Mouse (Mus musculus) spleen, postnatal 36 days (tissue): ENCODE results near the gene Gm6525.

ENCODE experiments used
- DNase-seq, 2 experiments: peaks; one replicate each; pipeline ENCODE4 v3.0.0; 2022; ENCODE audit warnings: low spot score in 2 of 2, mixed read lengths in 1 of 2

Gm6525 gene

GRCm38 (mm10) chr3:84211340-84211875, 37.5 kb downstream of the Gm6525 start:
- DNase-seq = no peak

- no peak for DNase-seq
These were observed 40.6 kb downstream of the Gm6525 start for GRCm38 (mm10) chr3:84214501-84214900.

DNA sequence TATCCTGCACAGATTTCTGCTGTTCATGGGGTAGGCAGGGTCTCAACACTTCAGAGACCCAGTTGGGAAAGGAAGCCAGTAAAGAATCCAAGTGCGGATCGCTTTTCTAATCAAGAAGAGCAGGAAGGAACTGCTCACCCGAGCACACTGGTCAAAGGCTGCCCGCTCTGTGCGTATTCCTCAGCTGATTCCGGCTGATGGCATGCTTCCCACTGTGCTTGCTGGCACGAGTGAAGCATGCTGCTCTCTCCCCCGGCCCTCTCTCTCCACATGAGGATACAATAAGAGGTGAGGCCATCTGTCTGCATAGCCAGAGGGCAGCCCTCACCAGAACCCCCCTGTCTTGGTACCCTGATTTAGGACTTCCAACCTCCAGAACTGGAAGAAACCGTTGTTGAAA, 41.3 kb downstream of the Gm6525 start:
- DNase-seq = no peak

DNA sequence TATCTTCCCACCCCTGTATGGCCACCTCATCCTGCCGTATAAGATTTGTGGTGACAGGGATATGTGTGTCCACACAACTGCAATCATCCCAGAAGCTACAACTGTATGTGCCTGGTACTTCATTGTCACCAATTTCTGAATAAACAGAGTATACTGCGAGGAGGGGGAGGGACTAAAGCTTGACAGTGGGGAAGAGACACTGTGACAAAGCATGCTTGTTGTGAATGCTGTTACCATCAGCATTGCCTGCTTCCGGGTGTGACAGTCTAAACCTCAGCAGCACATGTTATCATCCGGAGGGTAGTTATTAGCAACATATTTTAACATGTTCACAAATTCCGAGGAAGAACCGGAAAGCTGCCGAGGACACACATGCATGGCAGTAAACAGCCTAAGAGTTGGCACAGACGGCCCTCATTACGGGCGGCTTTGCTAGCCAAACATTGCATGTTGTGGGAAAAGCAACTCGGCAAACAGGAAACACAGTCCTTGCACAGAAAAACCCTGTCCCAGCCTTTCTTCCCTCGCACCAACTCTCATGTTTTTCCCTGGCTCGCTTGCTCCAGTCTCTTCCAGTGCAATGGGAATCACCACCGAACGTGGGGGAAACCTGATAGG, 41.9 kb downstream of the Gm6525 start:
- DNase-seq = no peak

DNA sequence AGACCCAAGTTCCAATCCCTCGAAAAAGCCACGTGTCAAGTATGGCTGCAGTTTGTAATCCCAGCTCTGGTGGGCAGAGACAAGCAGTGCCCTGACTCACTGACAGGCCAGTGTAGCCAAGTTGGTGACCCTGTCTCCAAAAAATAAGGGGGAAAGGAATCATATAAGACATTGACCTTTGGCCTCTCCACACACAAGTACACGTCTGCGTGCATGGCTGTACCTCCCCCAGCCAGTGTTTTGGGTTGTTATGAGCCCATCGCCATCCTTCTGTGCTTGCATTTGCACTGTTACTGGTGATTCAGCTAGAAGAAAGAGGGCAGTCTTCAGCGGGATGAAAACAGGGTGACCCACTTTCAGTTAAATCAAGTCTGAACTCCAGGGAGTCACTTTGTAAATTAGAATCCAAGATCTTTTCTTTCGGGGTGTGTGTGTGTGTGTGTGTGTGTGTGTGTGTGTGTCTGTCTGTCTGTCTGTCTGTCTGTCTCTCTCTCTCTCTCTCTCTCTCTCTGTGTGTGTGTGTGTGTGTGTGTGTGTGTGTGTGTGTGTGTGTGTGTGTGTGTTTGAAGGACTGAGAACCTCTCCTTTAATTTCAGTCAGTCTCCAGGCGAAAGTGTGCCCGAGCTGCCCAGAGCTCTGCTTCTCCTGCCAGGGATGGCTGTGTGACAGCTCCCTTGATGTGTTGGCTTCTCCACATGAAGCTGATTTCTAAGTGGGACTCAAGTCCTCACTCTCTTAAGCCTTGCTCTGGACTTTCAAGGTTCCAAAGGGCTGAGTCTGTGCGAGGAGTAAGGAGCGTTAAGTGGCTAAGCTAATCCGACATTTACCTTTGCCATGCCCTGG, 43.4 kb downstream of the Gm6525 start:
- DNase-seq = no peak

DNA sequence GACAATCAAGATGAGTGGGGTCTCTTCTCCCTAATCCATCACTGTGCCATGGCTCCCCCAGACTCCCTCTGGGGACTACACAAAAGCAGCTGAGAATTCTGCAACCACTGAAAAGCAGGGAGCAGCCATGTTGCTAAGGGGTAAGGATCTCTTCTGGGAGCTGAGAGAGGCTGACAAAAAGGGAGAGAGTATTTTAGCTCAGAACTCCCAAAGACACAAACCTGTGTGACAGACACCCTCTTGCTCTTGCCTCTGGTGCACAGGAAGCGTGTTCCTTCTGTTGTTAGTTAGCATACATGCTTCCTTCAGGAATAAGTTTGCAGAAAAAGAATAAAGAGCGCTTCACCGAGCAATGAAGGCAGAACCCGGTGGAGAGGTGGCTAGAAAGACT, 44.1 kb downstream of the Gm6525 start:
- DNase-seq = no peak

DNA sequence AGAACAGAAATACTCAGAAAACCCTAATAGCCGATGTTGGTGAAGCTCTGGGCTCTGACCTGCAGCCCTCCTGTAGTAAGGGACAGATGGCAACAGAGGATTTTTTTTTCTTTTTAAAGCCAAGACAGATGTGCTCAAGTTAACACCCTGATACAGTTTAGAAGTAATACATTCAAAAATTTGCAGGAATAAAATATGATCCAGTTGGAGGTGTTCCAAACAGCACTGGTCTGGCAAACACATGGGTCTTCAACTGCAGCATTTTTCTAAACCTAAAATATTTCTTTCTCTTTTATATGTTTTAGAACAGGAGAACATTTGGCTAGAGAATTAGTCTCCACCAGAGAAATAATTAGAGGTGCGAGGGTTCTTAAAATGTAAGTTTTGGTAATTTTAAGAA, 44.6 kb downstream of the Gm6525 start:
- no peak for DNase-seq

GRCm38 (mm10) chr3:84219166-84219710, 45.3 kb downstream of the Gm6525 start:
- no peak for DNase-seq

DNA sequence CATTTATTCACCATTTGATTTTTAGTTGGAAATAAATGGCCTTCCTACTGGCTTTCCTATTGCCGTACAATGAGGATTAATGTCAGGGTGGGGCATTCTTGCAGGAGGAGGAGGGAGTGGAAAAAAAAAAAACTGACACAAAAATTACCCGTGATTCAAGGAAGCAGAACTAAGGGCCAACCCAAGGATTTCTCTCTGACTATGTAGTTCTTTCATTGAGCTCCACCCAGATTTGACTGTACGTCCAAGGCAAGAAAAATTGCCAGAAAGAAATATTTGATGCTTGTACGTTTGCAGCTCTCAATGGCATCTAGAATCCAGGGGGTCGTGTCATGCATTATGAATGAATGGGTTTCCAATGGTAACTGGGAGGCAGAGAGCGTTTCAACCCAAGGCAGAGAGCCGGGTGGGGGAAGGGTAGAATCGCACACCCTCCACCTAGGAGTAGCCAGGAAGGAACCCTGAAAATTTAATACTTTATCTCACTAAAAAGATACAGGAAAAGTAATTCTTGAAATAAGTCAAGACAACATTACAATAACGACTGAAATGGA, 45.9 kb downstream of the Gm6525 start:
- no peak for DNase-seq

DNA sequence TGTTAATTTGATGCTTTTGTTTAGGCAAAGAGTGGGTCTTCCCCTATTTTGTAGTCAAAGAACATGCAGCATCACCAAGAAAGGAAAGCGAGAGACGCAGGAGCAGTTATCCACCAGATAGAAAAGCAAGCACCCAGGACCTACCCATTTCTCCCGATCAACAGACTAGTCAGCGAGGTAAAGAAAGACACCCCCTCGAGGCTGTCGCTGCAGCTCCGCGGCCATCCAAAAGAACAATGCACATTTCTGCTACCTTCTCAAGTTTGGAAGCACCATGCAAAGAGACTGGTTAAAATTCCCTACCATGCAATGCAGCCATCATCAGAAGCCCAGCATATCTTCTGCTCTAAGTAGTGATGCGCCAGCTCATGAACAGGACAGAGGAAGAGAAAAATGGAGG, 46.4 kb downstream of the Gm6525 start:
- DNase-seq = no peak

DNA sequence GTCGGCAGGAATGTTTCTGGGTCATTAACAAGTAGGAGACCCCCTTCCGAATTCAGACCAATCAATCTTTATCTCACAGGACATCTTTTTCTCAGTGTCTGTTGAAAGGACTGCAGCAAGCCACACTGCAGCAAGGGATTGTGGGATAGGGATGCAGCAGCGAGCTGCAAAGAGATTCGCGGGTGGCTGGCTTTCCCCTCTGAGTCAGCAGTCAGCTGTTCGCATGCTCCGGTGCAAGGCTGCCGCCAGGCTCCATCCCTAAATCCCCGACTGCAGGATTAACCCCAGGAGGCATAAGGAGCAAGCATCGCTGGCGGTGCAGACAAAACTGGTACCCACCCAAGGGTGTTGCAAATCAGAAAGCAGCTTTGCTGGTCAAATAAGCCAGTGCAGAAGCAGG, 46.8 kb downstream of the Gm6525 start:
- DNase-seq = no peak
